Mouse (Mus musculus) limb, embryonic 11.5 days (tissue): ENCODE data around the gene Fgf18. TPM values are rescaled to one million over a fixed set of nuclear protein-coding genes. Genes with fewer than 3 reads are reported as not detected.
A peak's percentile ranks its signal among the peaks of the same experiment; 100 is the strongest.

Source experiments
- ATAC-seq: fragments of 200-750 bp; cut with Nextera tagmentation; 2 replicates; pipeline ENCODE4 v1.8.0; 2017; ENCODE audit warnings: low read depth; ENCODE audit not compliant: insufficient number of reproducible peaks, low FRiP score, low TSS enrichment
- DNase-seq: peaks from one replicate; pipeline ENCODE4 v3.0.0-alpha.2; 2015; ENCODE audit warnings: low spot score
- H3K27ac ChIP-seq: fragments of 300-500 bp; sonication (generic); replicated peaks from 2 replicates; pipeline ENCODE4 v1.5.1; 2014; ENCODE audit warnings: low read depth, mild to moderate bottlenecking, low read length
- H3K27me3 ChIP-seq: fragments of 300-500 bp; sonication (generic); 2 replicates; pipeline ENCODE4 v1.6.1; 2014; ENCODE audit warnings: mild to moderate bottlenecking, low read length, mixed read lengths; ENCODE audit not compliant: control insufficient read depth, insufficient read depth
- H3K36me3 ChIP-seq: fragments of 300-500 bp; sonication (generic); 2 replicates; pipeline ENCODE4 v1.6.1; 2014; ENCODE audit warnings: mild to moderate bottlenecking, low read length, moderate library complexity, mixed read lengths; ENCODE audit not compliant: control insufficient read depth, insufficient read depth
- H3K4me1 ChIP-seq: fragments of 300-500 bp; sonication (generic); 2 replicates; pipeline ENCODE4 v1.6.1; 2014; ENCODE audit warnings: low read length, mixed read lengths; ENCODE audit not compliant: control insufficient read depth, insufficient read depth
- H3K4me2 ChIP-seq: fragments of 300-500 bp; sonication (generic); 2 replicates; pipeline ENCODE4 v1.6.1; 2014; ENCODE audit warnings: low read depth, mild to moderate bottlenecking, moderate library complexity; ENCODE audit not compliant: severe bottlenecking
- H3K4me3 ChIP-seq: fragments of 300-500 bp; sonication (generic); 2 replicates; pipeline ENCODE4 v1.5.1; 2014; ENCODE audit warnings: low read depth, low read length
- H3K9ac ChIP-seq: fragments of 300-500 bp; sonication (generic); 2 replicates; pipeline ENCODE4 v1.6.1; 2014; ENCODE audit warnings: mild to moderate bottlenecking, low read length
- H3K9me3 ChIP-seq: fragments of 300-500 bp; sonication (generic); 2 replicates; pipeline ENCODE4 v1.6.1; 2016; ENCODE audit warnings: low read length; ENCODE audit not compliant: control insufficient read depth
- WGBS: fragments of 180-500 bp; shearing (Covaris S2); extraction: QIAGEN DNeasy Blood & Tissue Kit; methylation state at CpG from one replicate; pipeline ENCODE4 v1.1.7; 2014; 5-methylcytosine and 5-hydroxymethylcytosine counted together
- polyA plus RNA-seq: library from polyadenylated mRNA; unstranded; fragments of >200 nt; fragmentation: Nextera tagmentation; extraction: Ambion mirVana; gene quantifications from 2 replicates; pipeline ENCODE4 v1.2.1, GENCODE M21; 2014

Gene Fgf18
- polyA plus RNA-seq, 1 experiment from 2014 or later: 16.8 TPM

DNA sequence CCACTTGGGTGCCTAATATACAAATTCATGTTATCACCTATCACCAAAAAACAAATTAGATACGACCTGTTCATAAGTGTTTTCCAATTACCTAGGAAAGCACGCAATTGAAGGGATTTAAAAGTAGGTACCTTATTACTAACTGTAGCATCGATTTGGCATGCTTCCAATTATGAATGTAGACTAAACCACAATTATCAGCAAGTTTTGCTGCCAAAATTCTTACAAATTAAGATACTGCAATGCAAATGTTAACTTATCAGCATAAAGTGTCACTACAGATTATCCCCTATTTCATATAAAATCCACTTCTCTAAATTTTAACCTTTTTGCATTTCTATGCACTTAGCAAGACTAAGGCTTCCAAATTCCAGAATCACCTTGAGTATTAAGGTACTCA, 7.3 kb upstream of the Fgf18 start:
- Histone ChIP-seq H3K9me3 (no peaks in the 10 kb centered on the region), H3K9ac (no peak overlapping the region), H3K27me3 (no peaks in the 10 kb centered on the region), H3K4me3 (no peak overlapping the region), H3K4me2 (no peak overlapping the region), H3K27ac (no peak overlapping the region), H3K4me1 (no peaks in the 10 kb centered on the region), H3K36me3 (peaks cover 17% of the 10 kb centered on the region)
- DNase-seq: no peak
- 92% methylated on average over 3 of the region's 3 CpGs for WGBS
- no peak for ATAC-seq

DNA sequence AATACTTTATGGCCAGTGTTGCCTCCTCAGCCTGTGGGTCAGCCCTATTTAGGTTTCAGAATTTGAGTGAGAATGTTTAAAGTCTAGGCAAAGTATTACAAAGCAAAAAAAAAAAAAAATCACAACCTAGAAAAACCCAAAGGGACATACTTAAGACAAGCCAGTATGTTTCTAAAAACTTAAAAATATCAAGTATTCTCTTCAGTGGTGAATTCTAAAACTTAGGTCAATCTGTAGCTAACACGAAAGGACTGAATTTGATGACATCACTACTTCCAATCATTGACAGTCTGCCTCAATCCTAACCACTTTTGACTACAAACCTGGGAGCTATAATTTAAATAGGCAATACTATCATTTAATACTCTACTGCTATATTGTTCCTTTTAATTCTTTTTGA, 5.8 kb upstream of the Fgf18 start:
- H3K4me3 ChIP-seq: no peak overlapping the region
- 89% methylated on average over 1 of the region's 1 CpGs for WGBS
- no peak overlapping the region for H3K4me2 ChIP-seq
- no peaks in the 10 kb centered on the region for H3K27me3 ChIP-seq
- peaks cover 3% of the 10 kb centered on the region; the same call in 1 of the 2 replicates for H3K4me1 ChIP-seq
- no peak for DNase-seq
- H3K9me3 ChIP-seq: no peaks in the 10 kb centered on the region
- peaks cover 16% of the 10 kb centered on the region for H3K36me3 ChIP-seq
- no peak overlapping the region for H3K9ac ChIP-seq
- H3K27ac ChIP-seq: no peak overlapping the region
- ATAC-seq: no peak

DNA sequence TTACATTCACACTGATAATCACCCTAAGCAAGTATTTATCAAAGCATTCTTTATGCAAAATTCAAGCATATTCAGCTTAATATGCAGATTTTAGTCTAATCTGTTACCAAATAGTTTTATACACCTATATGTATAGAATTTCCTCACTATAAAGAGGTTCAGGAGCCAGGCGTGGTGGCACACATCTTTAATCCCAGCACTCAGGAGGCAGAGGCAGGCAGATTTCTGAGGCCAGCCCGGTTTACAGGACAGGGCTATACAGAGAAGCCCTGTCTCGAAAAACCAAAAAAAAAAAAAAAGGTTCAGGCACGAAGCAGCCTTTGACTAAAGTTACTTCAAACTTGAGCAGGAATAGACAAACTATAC, 4.6 kb upstream of the Fgf18 start:
- no peaks in the 10 kb centered on the region for H3K9me3 ChIP-seq
- WGBS: 77% methylated on average over 4 of the region's 4 CpGs
- peaks cover 11% of the 10 kb centered on the region for H3K4me1 ChIP-seq
- H3K27me3 ChIP-seq: peaks cover 4% of the 10 kb centered on the region; the same call in 1 of the 2 replicates
- no peak overlapping the region for H3K9ac ChIP-seq
- DNase-seq (no peak), ATAC-seq (no peak)
- no peak overlapping the region for H3K27ac ChIP-seq
- H3K4me3 ChIP-seq: no peak overlapping the region
- H3K36me3 ChIP-seq: peaks cover 16% of the 10 kb centered on the region
- no peak overlapping the region for H3K4me2 ChIP-seq

DNA sequence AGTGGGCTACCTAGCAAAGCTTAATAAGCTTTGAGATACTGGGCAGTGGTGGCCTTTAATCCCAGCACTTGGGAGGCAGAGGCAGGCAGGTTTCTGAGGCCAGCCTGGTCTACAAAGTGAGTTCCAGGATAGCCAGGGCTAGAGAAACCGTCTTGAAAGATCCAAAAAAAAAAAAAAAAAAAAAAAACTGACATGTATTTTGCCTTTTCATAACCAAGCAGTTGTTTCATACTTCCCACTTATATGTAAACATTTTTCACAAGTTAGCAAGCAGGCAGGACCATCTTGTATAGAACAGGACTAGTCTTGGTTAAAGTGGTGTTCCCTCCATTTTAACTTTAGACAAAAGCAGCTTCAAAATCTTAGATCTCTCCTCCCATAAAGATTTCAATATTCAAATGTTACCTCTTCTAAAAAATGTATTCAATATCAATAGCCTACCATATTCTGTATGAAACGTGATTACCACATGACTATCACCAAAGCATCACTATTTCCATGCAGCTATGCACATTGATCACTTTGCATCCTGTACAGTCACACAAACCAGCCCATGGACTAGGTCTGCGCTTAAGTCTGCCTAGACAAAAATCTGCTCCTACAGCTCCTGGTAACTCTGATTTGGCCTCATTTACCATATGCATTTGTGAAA, 4.1 kb upstream of the Fgf18 start:
- ATAC-seq: no peak
- 69% methylated on average over 3 of the region's 3 CpGs for WGBS
- Histone ChIP-seq H3K9ac (no peak overlapping the region), H3K27me3 (peaks cover 8% of the 10 kb centered on the region; the same call in 1 of the 2 replicates), H3K4me2 (no peak overlapping the region), H3K9me3 (no peaks in the 10 kb centered on the region), H3K36me3 (peaks cover 14% of the 10 kb centered on the region), H3K4me1 (peaks cover 14% of the 10 kb centered on the region), H3K27ac (no peak overlapping the region), H3K4me3 (no peak overlapping the region)
- no peak for DNase-seq

DNA sequence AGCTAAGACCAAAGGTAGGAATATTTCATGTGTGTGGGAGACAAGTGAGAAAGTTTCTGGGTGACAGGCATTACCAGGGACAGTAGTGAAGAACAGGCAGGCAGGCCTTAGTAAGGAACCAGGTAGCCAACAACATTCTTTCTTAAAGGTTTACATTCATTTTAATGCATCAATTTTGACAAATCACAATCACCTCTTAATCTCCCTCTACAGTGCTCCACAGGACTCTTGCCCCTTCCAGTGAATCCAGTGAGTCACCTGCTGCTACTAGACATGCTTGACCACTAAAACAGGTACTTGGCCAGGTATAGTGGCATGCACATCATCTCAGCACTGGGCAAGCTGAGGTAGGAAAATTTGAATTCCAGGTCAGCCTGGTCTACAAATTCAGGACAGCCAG, 3.2 kb upstream of the Fgf18 start:
- no peak for ATAC-seq
- Histone ChIP-seq H3K9me3 (no peaks in the 10 kb centered on the region), H3K27ac (no peak overlapping the region), H3K36me3 (peaks cover 14% of the 10 kb centered on the region), H3K4me2 (no peak overlapping the region), H3K27me3 (peaks cover 11% of the 10 kb centered on the region), H3K4me3 (no peak overlapping the region), H3K4me1 (peaks cover 20% of the 10 kb centered on the region), H3K9ac (no peak overlapping the region)
- DNase-seq: no peak

DNA sequence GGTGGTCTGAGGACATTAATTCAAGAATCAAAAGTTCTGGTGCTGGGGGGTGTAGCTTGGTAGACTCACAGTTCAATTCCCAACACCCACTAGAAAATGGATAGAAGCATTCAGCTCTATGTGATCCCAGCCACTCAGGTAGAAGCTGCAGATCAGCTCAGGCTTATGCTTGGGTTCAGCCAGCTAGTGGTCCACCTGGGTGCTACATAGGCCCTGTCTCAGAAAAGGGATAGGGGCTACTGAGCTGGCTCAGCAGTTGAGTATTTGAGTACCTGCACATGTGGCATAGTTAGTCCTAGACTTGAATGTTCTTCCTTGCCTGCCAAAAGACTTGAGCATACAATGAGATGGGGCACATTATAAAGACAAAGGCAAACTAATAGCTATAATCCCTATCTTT, 2.3 kb upstream of the Fgf18 start:
- ATAC-seq (no peak), DNase-seq (no peak)
- no peaks in the 10 kb centered on the region for H3K9me3 ChIP-seq
- H3K27ac ChIP-seq: no peak overlapping the region
- peaks cover 14% of the 10 kb centered on the region for H3K36me3 ChIP-seq
- peaks cover 25% of the 10 kb centered on the region for H3K4me1 ChIP-seq
- H3K27me3 ChIP-seq: peaks cover 20% of the 10 kb centered on the region
- no peak overlapping the region for H3K4me3 ChIP-seq
- no peak overlapping the region for H3K9ac ChIP-seq
- H3K4me2 ChIP-seq: no peak overlapping the region

DNA sequence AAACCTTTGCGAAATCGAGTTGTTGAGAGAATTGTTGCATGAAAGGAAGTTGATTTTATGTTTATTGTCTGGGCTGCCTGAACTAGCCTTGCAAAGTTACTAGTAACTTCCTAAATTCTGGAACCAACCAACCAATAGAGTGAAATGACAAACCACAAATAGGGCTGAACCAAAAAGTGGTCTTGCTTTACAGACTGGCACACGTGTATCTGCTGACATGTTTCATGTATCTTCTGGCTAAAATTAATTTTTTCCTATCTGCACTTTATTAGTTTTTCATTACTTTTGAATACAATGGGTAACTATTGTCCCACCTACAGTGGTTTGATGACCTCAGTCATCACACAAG, 1.9 kb upstream of the Fgf18 start:
- WGBS: 33% methylated on average over 3 of the region's 3 CpGs
- Histone ChIP-seq H3K36me3 (peaks cover 11% of the 10 kb centered on the region), H3K27ac (no peak overlapping the region), H3K27me3 (peaks cover 20% of the 10 kb centered on the region), H3K4me1 (peaks cover 25% of the 10 kb centered on the region), H3K4me2 (no peak overlapping the region), H3K9me3 (no peaks in the 10 kb centered on the region), H3K9ac (no peak overlapping the region), H3K4me3 (no peak overlapping the region)
- DNase-seq (no peak), ATAC-seq (no peak)

DNA sequence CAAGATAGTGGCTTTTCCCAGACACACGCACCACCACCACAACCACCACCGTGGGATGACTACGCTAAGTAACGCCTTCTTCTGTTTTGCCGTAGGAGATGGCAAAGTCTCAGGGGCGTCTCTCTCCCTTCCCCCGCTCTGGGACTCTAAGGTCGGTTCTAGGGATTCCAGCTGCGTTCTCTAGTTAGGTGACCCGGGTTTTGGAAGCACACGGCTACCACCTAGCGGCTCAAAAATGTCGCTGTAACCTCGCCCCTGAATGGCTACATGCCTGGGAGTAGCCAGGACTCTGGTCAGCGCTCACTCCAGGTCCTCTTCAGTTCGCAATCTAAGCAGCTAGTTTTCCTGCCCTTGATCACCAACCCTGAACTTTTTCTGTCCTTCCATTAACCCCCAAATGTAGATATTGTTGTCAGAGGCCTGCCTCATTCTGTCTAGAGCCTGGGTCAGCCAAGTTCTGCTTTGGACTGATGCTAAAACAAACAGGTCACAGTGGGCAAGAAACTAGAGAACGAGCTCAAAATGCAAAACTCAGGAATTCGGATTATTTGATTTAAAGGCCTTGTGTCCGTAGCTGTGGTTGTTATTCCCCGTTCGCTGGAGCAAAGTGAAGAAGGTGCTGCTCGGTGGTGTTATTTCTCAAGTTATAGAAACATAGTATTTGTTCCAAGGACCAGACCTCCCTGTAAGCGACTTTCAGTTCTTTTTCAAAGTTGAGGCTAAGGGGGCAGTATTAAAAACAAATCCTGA, 1.3 kb upstream of the Fgf18 start:
- H3K4me3 ChIP-seq: peak overlapping the region; percentile 57
- peaks cover 25% of the 10 kb centered on the region for H3K4me1 ChIP-seq
- peak overlapping the region; percentile 96 for H3K4me2 ChIP-seq
- ATAC-seq: peak; percentile 79
- no peak overlapping the region for H3K27ac ChIP-seq
- no peak overlapping the region for H3K9ac ChIP-seq
- H3K36me3 ChIP-seq: peaks cover 7% of the 10 kb centered on the region
- 6% methylated on average over 23 of the region's 23 CpGs for WGBS
- no peaks in the 10 kb centered on the region for H3K9me3 ChIP-seq
- peaks cover 22% of the 10 kb centered on the region for H3K27me3 ChIP-seq
- peak; percentile 90 for DNase-seq
